Mouse (Mus musculus): Measurements from ENCODE around the gene Tbcb.

DNA sequence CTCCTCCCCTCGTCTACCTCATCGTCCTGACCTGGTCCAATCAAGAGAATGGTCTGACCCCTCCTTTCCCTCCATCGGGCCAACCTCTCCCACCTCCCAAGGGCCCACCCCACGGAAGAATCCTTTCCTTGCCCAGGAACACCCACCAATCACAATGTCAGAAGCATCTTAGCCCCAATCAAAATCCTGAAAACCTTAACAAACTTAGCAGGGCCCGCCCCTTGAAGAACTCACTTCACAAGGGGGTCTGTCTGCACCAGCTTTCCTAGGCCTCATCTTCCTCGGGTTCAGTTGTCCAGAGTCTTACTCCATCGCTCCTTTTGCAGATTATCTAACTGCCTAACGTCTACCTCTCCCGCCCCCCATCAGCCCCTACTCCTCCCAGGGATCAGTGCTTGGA is 39.1 kb downstream of the Tbcb start:
- TF ChIP-seq CTCF (IDR thresholded peaks at IDR 0.05; ENCODE audit: control insufficient read depth, insufficient read depth, insufficient read length): no peak
- TF ChIP-seq USF1 (IDR thresholded peaks at IDR 0.05; ENCODE audit: low read depth): no peak
